Mouse (Mus musculus) liver, embryonic 16.5 days (tissue): ENCODE data around the gene Mertk. TPM values are rescaled to one million over a fixed set of nuclear protein-coding genes. Genes with fewer than 3 reads are reported as not detected.
A peak's percentile ranks its signal among the peaks of the same experiment; 100 is the strongest.

Experiments used
- ATAC-seq: fragments of 200-750 bp; cut with Nextera tagmentation; 2 replicates; pipeline ENCODE4 v1.8.0; 2017; ENCODE audit warnings: low read depth, mild to moderate bottlenecking, moderate number of reproducible peaks, moderate library complexity
- H3K27ac ChIP-seq: fragments of 300-500 bp; sonication (generic); 2 replicates; pipeline ENCODE4 v1.5.1; 2014; ENCODE audit warnings: mild to moderate bottlenecking, low read length
- H3K27me3 ChIP-seq: fragments of 300-500 bp; sonication (generic); 2 replicates; pipeline ENCODE4 v1.6.1; 2014; ENCODE audit warnings: low read depth, low read length, mixed read lengths; ENCODE audit not compliant: control insufficient read depth, insufficient read depth
- H3K36me3 ChIP-seq: fragments of 300-500 bp; sonication (generic); 2 replicates; pipeline ENCODE4 v1.6.1; 2014; ENCODE audit warnings: mild to moderate bottlenecking; ENCODE audit not compliant: control insufficient read depth, insufficient read depth
- H3K4me1 ChIP-seq: fragments of 300-500 bp; sonication (generic); 2 replicates; pipeline ENCODE4 v1.6.1; 2014; ENCODE audit warnings: low read depth, low read length, mixed read lengths; ENCODE audit not compliant: control insufficient read depth
- H3K4me2 ChIP-seq: fragments of 300-500 bp; sonication (generic); 2 replicates; pipeline ENCODE4 v1.6.1; 2014; ENCODE audit warnings: low read depth, low read length, mixed read lengths
- H3K4me3 ChIP-seq: fragments of 300-500 bp; sonication (generic); 2 replicates; pipeline ENCODE4 v1.5.1; 2014; ENCODE audit warnings: low read depth, mild to moderate bottlenecking, low read length
- H3K9ac ChIP-seq: fragments of 300-500 bp; sonication (generic); 2 replicates; pipeline ENCODE4 v1.6.1; 2014; ENCODE audit warnings: low read depth, low read length
- H3K9me3 ChIP-seq: fragments of 300-500 bp; sonication (generic); replicated peaks from 2 replicates; pipeline ENCODE4 v1.6.1; 2016; ENCODE audit warnings: low read length; ENCODE audit not compliant: control insufficient read depth
- WGBS: fragments of 180-500 bp; shearing (Covaris S2); extraction: QIAGEN DNeasy Blood & Tissue Kit; methylation state at CpG from one replicate; pipeline ENCODE4 v1.1.7; 2014; ENCODE audit not compliant: insufficient replicate concordance; 5-methylcytosine and 5-hydroxymethylcytosine counted together
- polyA plus RNA-seq: library from polyadenylated mRNA; unstranded; fragments of >200 nt; fragmentation: Nextera tagmentation; extraction: Ambion mirVana; gene quantifications from 2 replicates; pipeline ENCODE4 v1.2.1, GENCODE M21; 2015

Gene Mertk
- polyA plus RNA-seq, 1 experiment from 2014 or later, result 7.4 TPM

DNA sequence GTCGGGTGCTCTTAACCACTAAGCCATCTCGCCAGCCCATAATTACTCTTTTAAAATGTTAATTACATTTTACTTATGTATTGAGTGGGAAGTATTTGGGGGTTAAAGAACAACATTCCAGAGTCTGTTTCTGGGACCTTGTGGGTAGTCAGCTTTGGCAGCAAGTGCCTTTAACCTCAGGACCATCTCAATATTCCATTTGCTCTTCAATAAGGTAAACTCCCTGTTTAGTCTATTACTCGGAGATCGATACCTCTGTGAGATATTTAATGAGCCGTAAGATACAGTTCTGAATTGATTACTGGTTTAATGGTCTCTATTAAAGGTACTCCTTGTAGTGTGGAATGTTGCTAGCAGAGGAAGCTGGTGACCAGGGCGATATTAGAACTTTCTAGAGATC is 118.2 kb downstream of the Mertk start:
- WGBS, result 48% methylated on average over 6 of the region's 6 CpGs
- no peak overlapping the region for H3K9ac ChIP-seq
- H3K9me3 ChIP-seq, result no peaks in the 10 kb centered on the region
- peak overlapping the region; percentile 94 for H3K4me3 ChIP-seq
- no peaks in the 10 kb centered on the region for H3K27me3 ChIP-seq
- peaks cover 18% of the 10 kb centered on the region for H3K4me1 ChIP-seq
- no peaks in the 10 kb centered on the region for H3K36me3 ChIP-seq
- H3K4me2 ChIP-seq, result peak overlapping the region; percentile 95
- H3K27ac ChIP-seq, result no peak overlapping the region; the same call in 1 of the 2 replicates
- no peak for ATAC-seq

GRCm38 (mm10) chr2:128817387-128817785 is 118.6 kb downstream of the Mertk start:
- Histone ChIP-seq H3K9me3 (no peaks in the 10 kb centered on the region), H3K27ac (peak overlapping the region; percentile 86), H3K4me2 (peak overlapping the region; percentile 95), H3K36me3 (no peaks in the 10 kb centered on the region), H3K27me3 (no peaks in the 10 kb centered on the region), H3K4me3 (peak overlapping the region; percentile 94), H3K4me1 (peaks cover 18% of the 10 kb centered on the region), H3K9ac (peak overlapping the region; percentile 61)
- ATAC-seq, result no peak; the same call in 1 of the 2 replicates
- WGBS, result under 1% methylated on average over 7 of the region's 7 CpGs

GRCm38 (mm10) chr2:128817786-128818681 is 119.3 kb downstream of the Mertk start, which contains the start of gene Tmem87b:
Tmem87b (plus strand) TSS chr2:128818118.
- Histone ChIP-seq H3K4me3 (peak within 1 kb of the TSS; percentile 94), H3K27ac (peak within 1 kb of the TSS; percentile 95), H3K9ac (peak within 1 kb of the TSS; percentile 80), H3K9me3 (no peaks in the 10 kb centered on the region), H3K4me1 (peaks cover 18% of the 10 kb centered on the region), H3K36me3 (no peaks in the 10 kb centered on the region), H3K27me3 (no peaks in the 10 kb centered on the region), H3K4me2 (peak within 1 kb of the TSS; percentile 95)
- under 1% methylated on average over 59 of the region's 59 CpGs for WGBS
- ATAC-seq, result peak; percentile 87

- Histone ChIP-seq H3K4me2 (peak overlapping the region; percentile 95), H3K4me1 (peaks cover 18% of the 10 kb centered on the region), H3K27me3 (no peaks in the 10 kb centered on the region), H3K27ac (peak overlapping the region; percentile 95), H3K36me3 (no peaks in the 10 kb centered on the region), H3K9me3 (no peaks in the 10 kb centered on the region), H3K9ac (peak overlapping the region; percentile 80), H3K4me3 (peak overlapping the region; percentile 94)
- WGBS, result 21% methylated on average over 14 of the region's 14 CpGs
- ATAC-seq, result no peak
Observed at GRCm38 (mm10) chr2:128818956-128819643, 120.3 kb downstream of the Mertk start.

DNA sequence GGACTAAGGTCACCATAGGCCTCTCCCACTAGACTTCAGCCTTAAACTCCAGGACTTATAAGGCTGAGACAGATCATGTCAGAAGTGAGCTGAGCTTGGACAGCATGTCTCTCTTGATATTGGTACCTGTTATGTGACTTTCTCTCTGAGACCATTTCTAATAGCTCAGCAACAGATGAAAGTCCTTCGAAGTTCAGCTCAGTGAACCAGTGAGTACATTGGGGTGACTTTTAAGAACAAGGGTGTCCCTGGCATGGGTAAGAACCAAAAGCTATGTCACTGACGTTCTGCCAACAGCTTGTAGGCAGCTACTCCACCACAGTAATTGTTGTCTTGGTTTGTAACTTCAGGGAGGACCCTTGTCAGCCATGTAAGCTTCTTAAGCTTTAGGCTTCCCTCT is 121.9 kb downstream of the Mertk start:
- H3K4me2 ChIP-seq, result no peak overlapping the region
- no peak overlapping the region for H3K4me3 ChIP-seq
- H3K9ac ChIP-seq, result no peak overlapping the region
- H3K4me1 ChIP-seq, result peaks cover 18% of the 10 kb centered on the region
- H3K27me3 ChIP-seq, result no peaks in the 10 kb centered on the region
- H3K27ac ChIP-seq, result no peak overlapping the region
- WGBS, result 65% methylated on average over 2 of the region's 2 CpGs
- ATAC-seq, result no peak
- no peaks in the 10 kb centered on the region for H3K9me3 ChIP-seq
- no peaks in the 10 kb centered on the region for H3K36me3 ChIP-seq

DNA sequence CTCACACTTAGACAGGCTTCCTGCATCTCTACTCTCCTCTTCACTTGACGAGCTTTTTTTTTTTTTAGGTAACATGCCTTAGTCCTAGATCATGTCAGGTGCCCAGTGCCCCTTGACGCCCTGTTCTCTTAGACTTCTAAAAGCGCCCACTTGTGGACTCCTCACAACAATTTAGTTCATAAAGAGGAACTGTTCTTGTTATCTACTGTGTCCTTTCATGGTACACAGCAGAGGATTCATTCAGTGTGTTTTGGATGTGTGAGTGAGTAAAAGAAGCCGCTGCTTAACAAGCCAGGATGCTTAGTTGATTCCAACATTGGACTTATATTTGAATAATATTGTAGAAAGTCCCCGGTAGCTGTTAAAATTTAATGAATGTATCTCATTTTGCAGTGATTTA is 125.1 kb downstream of the Mertk start:
- Histone ChIP-seq H3K4me3 (no peak overlapping the region), H3K27ac (no peak overlapping the region), H3K9me3 (no peaks in the 10 kb centered on the region), H3K27me3 (no peaks in the 10 kb centered on the region), H3K9ac (no peak overlapping the region), H3K36me3 (peaks cover 6% of the 10 kb centered on the region; the same call in 1 of the 2 replicates), H3K4me1 (peaks cover 10% of the 10 kb centered on the region), H3K4me2 (no peak overlapping the region)
- 73% methylated on average over 5 of the region's 5 CpGs for WGBS
- no peak for ATAC-seq

DNA sequence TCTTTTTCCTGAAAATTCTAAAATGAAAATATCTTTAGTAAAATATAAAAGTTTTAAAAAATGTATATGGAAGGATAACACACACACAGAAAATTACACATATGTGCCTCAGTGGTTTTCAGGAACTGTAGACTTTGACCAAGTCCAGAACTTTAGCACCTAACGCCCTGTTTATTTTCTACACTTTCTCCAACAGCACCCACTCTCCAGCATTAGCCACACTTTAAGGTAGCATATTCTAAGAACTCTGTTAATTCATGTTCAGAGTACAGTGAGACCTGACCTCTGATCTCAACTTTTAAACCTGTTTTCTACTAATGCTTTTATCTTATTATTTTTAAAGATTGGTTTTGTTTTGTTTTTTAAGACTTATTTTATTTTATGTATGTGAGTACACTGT is 129.0 kb downstream of the Mertk start:
- peaks cover 6% of the 10 kb centered on the region; the same call in 1 of the 2 replicates for H3K36me3 ChIP-seq
- H3K4me3 ChIP-seq, result no peak overlapping the region
- ATAC-seq, result no peak
- 80% methylated on average over 1 of the region's 1 CpGs for WGBS
- H3K27me3 ChIP-seq, result no peaks in the 10 kb centered on the region
- no peak overlapping the region for H3K27ac ChIP-seq
- H3K9me3 ChIP-seq, result no peaks in the 10 kb centered on the region
- H3K4me2 ChIP-seq, result no peak overlapping the region
- no peak overlapping the region for H3K9ac ChIP-seq
- H3K4me1 ChIP-seq, result no peaks in the 10 kb centered on the region

DNA sequence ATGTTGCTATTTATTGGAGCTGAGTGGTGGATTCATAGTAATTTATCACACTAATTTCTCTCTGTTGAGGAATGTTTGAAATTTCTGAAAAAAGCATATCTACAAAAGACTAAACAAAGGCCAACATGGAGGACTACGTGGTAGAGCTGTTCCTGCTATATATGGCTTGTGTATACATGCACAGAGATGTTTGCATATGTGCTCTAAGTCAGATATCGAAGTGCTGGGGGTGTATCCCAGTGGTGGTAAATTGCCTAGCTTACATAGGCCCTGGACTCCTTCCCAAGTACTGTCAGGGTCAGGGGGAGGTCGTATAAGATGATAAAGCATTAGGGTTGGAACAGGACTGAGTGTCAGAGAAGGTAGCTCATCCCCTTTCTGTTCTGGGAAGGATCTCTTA is 133.9 kb downstream of the Mertk start:
- Histone ChIP-seq H3K9ac (no peak overlapping the region), H3K27me3 (no peaks in the 10 kb centered on the region), H3K27ac (no peak overlapping the region), H3K4me1 (no peaks in the 10 kb centered on the region), H3K9me3 (no peaks in the 10 kb centered on the region), H3K36me3 (peaks cover 9% of the 10 kb centered on the region; the same call in 1 of the 2 replicates), H3K4me2 (no peak overlapping the region), H3K4me3 (no peak overlapping the region)
- ATAC-seq, result no peak
- 63% methylated on average over 3 of the region's 3 CpGs for WGBS
